Mouse (Mus musculus) myocyte (in vitro differentiated cells): ENCODE measurements at regions not wholly inside any gene's neighbourhood (a gene's known extent, or its start where the extent isn't known, plus 50 kb on each side); places are given as distances from the start of the nearest gene placed in this dataset.

Source experiments
- E2F4 ChIP-seq: IDR thresholded peaks from one replicate; pipeline ENCODE4 v1.6.1; 2011; ENCODE audit warnings: mild to moderate bottlenecking, control low read depth, moderate library complexity; ENCODE audit not compliant: insufficient read depth
- MAX ChIP-seq: IDR thresholded peaks from one replicate; pipeline ENCODE4 v1.6.1; 2011; ENCODE audit warnings: low read depth, mild to moderate bottlenecking, control low read depth
- POLR2A ChIP-seq: IDR thresholded peaks from one replicate; pipeline ENCODE4 v1.6.1; 2011; ENCODE audit warnings: low read depth, mild to moderate bottlenecking, control low read depth, moderate library complexity; ENCODE audit not compliant: insufficient read length
- TCF12 ChIP-seq: IDR thresholded peaks from one replicate; pipeline ENCODE4 v1.6.1; 2011; ENCODE audit warnings: mild to moderate bottlenecking, control low read depth; ENCODE audit not compliant: poor library complexity, insufficient read depth, severe bottlenecking
- TCF3 ChIP-seq: IDR thresholded peaks from one replicate; pipeline ENCODE4 v1.6.1; 2011; ENCODE audit warnings: low read depth, control low read depth; ENCODE audit not compliant: insufficient read length
- USF1 ChIP-seq: IDR thresholded peaks from one replicate; pipeline ENCODE4 v1.6.1; 2011; ENCODE audit warnings: low read depth, mild to moderate bottlenecking, control low read depth, moderate library complexity

DNA sequence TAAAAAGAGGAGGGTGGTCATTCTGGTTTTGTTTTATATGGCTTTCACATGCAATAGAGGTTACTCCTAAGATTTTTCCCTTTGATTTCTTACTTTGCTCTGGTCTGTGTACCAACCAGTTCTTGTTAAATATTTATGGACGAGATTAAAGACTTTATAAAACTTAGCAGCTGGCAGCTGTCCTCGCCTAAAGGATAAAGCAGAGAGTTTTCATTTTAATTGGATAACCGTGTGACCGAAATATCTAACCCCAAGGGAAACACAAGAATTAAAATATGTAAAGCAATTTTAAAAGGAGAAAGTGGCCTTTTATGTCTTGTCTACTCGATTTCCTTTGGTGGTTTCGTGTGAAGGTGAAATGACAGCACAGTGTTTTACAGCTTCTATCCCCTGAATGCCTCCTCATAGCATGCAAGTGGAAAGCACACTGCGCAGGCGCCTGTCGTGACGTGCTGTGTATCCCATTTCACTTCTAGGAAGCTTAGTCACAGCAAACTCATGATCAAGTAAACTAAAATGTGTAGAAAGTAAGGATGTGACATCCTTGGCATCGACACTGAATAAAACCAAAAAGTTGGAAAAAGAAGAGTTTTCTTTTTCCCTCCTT is 167.4 kb upstream of the Ddx18 start:
- TF ChIP-seq POLR2A (no peak), USF1 (no peak), TCF3 (no peak), MAX (no peak), E2F4 (no peak), TCF12 (no peak)
